In genomic region chr13:36330542-36330941, GRCm38 (mm10) we compare ENCODE assay signal across 19 mouse cellular contexts.
DNase-seq lines count a peak whose midpoint lies in the region; ATAC-seq and TF ChIP-seq lines count a peak whose summit lies in the region.
"Had no signal": no experiment of that assay in that cellular context is flagged by ENCODE, and none has a peak within 500 bp of the region (broad histone marks: within the 10 kb centered on the region; RNA-seq: fewer than 3 reads in every experiment).

No protein-coding gene starts in this region.

- no peak overlapping the region for H3K27ac ChIP-seq in intestine, embryonic 15.5 days
- H3K27ac ChIP-seq in intestine, postnatal 0 days (ENCODE audit: low read depth, low read length): no peak overlapping the region
- no peak overlapping the region for H3K27ac ChIP-seq in intestine, embryonic 16.5 days (ENCODE audit: low read length)

- H3K4me2 ChIP-seq in intestine, embryonic 15.5 days (replicated peaks): no peak overlapping the region
- no peak overlapping the region for H3K4me2 ChIP-seq in intestine, postnatal 0 days (replicated peaks; ENCODE audit: low read depth)
- H3K4me2 ChIP-seq in intestine, embryonic 16.5 days (ENCODE audit: low read depth, low read length): no peak overlapping the region

- no peak overlapping the region for H3K9ac ChIP-seq in intestine, embryonic 15.5 days
- H3K9ac ChIP-seq in intestine, postnatal 0 days (ENCODE audit: low read depth, low read length): no peak overlapping the region
- H3K9ac ChIP-seq in intestine, embryonic 16.5 days (ENCODE audit: low read depth, low read length): no peak overlapping the region

- H3K4me3 ChIP-seq in intestine, embryonic 15.5 days (replicated peaks): no peak overlapping the region
- H3K4me3 ChIP-seq in intestine, postnatal 0 days (ENCODE audit: low read depth, low read length): no peak overlapping the region
- H3K4me3 ChIP-seq in intestine, embryonic 16.5 days (ENCODE audit: low read length): no peak overlapping the region

- no peaks in the 10 kb centered on the region for H3K27me3 ChIP-seq in intestine, embryonic 15.5 days (replicated peaks)
- no peaks in the 10 kb centered on the region for H3K27me3 ChIP-seq in intestine, postnatal 0 days (replicated peaks; ENCODE audit: control insufficient read depth, insufficient read depth, low read length)
- no peaks in the 10 kb centered on the region for H3K27me3 ChIP-seq in intestine, embryonic 16.5 days (replicated peaks; ENCODE audit: control insufficient read depth, insufficient read depth, low read length)
- H3K27me3 ChIP-seq: CH12.LX, Patski had no signal

- H3K4me1 ChIP-seq in intestine, embryonic 15.5 days (replicated peaks): no peaks in the 10 kb centered on the region
- no peaks in the 10 kb centered on the region for H3K4me1 ChIP-seq in intestine, postnatal 0 days (replicated peaks; ENCODE audit: control insufficient read depth, insufficient read depth, low read length)
- H3K4me1 ChIP-seq in intestine, embryonic 16.5 days (ENCODE audit: control insufficient read depth, insufficient read depth, low read length): no peaks in the 10 kb centered on the region

- no peaks in the 10 kb centered on the region for H3K9me3 ChIP-seq in intestine, embryonic 15.5 days
- no peaks in the 10 kb centered on the region for H3K9me3 ChIP-seq in intestine, postnatal 0 days (ENCODE audit: control insufficient read depth)
- no peaks in the 10 kb centered on the region for H3K9me3 ChIP-seq in intestine, embryonic 16.5 days (ENCODE audit: control insufficient read depth, low read length)
- H3K9me3 ChIP-seq: G1E had no signal

- no peak for DNase-seq in cerebellum, adult 8-10 months
- DNase-seq: adrenal gland, adult 2 months; adrenal gland, adult 8-10 months; adrenal gland, postnatal 10 days; adrenal gland, postnatal 14 days; adrenal gland, postnatal 25 days; adrenal gland, postnatal 36 days; B cell, adult 2 months; cerebellum, adult 11 months; cerebellum, adult 11-12 months; cerebellum, adult 18-20 months had no signal

- 67% methylated on average over 3 of the region's 3 CpGs for WGBS in intestine, embryonic 15.5 days
- WGBS in intestine, postnatal 0 days: 44% methylated on average over 3 of the region's 3 CpGs
- WGBS in intestine, embryonic 16.5 days: 72% methylated on average over 3 of the region's 3 CpGs

- no peaks in the 10 kb centered on the region for H3K36me3 ChIP-seq in intestine, embryonic 15.5 days
- H3K36me3 ChIP-seq in intestine, postnatal 0 days (ENCODE audit: control insufficient read depth, insufficient read depth): no peaks in the 10 kb centered on the region
- H3K36me3 ChIP-seq in intestine, embryonic 16.5 days (ENCODE audit: control insufficient read depth, insufficient read depth, low read length): no peaks in the 10 kb centered on the region

- peak; percentile 67 for ATAC-seq in intestine, embryonic 15.5 days
- ATAC-seq in intestine, postnatal 0 days: no peak
- ATAC-seq in intestine, embryonic 16.5 days: peak; percentile 70
- ATAC-seq: activated CD4-positive, CD25-positive, alpha-beta regulatory T cell, adult 4 months; CD4-positive, CD25-positive, alpha-beta regulatory T cell, adult 4 months; Patski had no signal

- TF ChIP-seq CTCF in intestine, postnatal 0 days (IDR thresholded peaks at IDR 0.05; ENCODE audit: low read depth): no peak
